Mouse (Mus musculus) olfactory bulb, adult 2 months (tissue): ENCODE measurements at regions not wholly inside any gene's neighbourhood (a gene's known extent, or its start where the extent isn't known, plus 50 kb on each side); places are given as distances from the start of the nearest gene placed in this dataset.

ENCODE experiments used
- CTCF ChIP-seq: fragments of 200-500 bp; IDR thresholded peaks from 2 replicates; pipeline ENCODE4 v1.5.1; 2012; ENCODE audit warnings: low read depth, mild to moderate bottlenecking, low read length, moderate library complexity; ENCODE audit not compliant: insufficient read depth
- POLR2A ChIP-seq: fragments of 200-500 bp; IDR thresholded peaks from 2 replicates; pipeline ENCODE4 v1.6.1; 2012; ENCODE audit warnings: mild to moderate bottlenecking, low read depth, low read length, moderate library complexity; ENCODE audit not compliant: insufficient read depth

- TF ChIP-seq CTCF (no peak), POLR2A (no peak)
Measured at GRCm38 (mm10) chr3:15196101-15196500, 136.0 kb downstream of the Gm9733 start.
